Mouse (Mus musculus) embryonic facial prominence, embryonic 12.5 days (tissue): ENCODE data around the gene 4921536K21Rik. TPM values are rescaled to one million over a fixed set of nuclear protein-coding genes. Genes with fewer than 3 reads are reported as not detected.

Experiments
- ATAC-seq: fragments of 200-750 bp; cut with Nextera tagmentation; 2 replicates; pipeline ENCODE4 v1.8.0; 2017; ENCODE audit not compliant: insufficient number of reproducible peaks, insufficient read depth, low FRiP score, low TSS enrichment
- H3K27ac ChIP-seq: fragments of 300-500 bp; sonication (generic); 2 replicates; pipeline ENCODE4 v1.5.1; 2016; ENCODE audit warnings: mild to moderate bottlenecking
- H3K27me3 ChIP-seq: fragments of 300-500 bp; sonication (generic); 2 replicates; pipeline ENCODE4 v1.6.1; 2016; ENCODE audit warnings: mild to moderate bottlenecking, moderate library complexity
- H3K36me3 ChIP-seq: fragments of 300-500 bp; sonication (generic); 2 replicates; pipeline ENCODE4 v1.6.1; 2016; ENCODE audit warnings: mild to moderate bottlenecking
- H3K4me1 ChIP-seq: fragments of 300-500 bp; sonication (generic); 2 replicates; pipeline ENCODE4 v1.6.1; 2016
- H3K4me2 ChIP-seq: fragments of 300-500 bp; sonication (generic); replicated peaks from 2 replicates; pipeline ENCODE4 v1.6.1; 2016; ENCODE audit warnings: mild to moderate bottlenecking, moderate library complexity
- H3K4me3 ChIP-seq: fragments of 300-500 bp; sonication (generic); 2 replicates; pipeline ENCODE4 v1.5.1; 2016; ENCODE audit warnings: mild to moderate bottlenecking
- H3K9ac ChIP-seq: fragments of 300-500 bp; sonication (generic); 2 replicates; pipeline ENCODE4 v1.6.1; 2016; ENCODE audit warnings: mild to moderate bottlenecking, moderate library complexity
- H3K9me3 ChIP-seq: fragments of 300-500 bp; sonication (generic); 2 replicates; pipeline ENCODE4 v1.6.1; 2016; ENCODE audit warnings: mild to moderate bottlenecking, moderate library complexity
- WGBS: fragments of 180-500 bp; shearing (Covaris S2); methylation state at CpG from one replicate; pipeline ENCODE4 v1.1.7; 2016; 5-methylcytosine and 5-hydroxymethylcytosine counted together
- polyA plus RNA-seq: library from polyadenylated mRNA; unstranded; fragments of >200 nt; fragmentation: Nextera tagmentation; extraction: Ambion mirVana; gene quantifications from 2 replicates; pipeline ENCODE4 v1.2.1, GENCODE M21; 2016

The 4921536K21Rik gene
- polyA plus RNA-seq = 0.14 and 0.33 TPM in 2 replicates

DNA sequence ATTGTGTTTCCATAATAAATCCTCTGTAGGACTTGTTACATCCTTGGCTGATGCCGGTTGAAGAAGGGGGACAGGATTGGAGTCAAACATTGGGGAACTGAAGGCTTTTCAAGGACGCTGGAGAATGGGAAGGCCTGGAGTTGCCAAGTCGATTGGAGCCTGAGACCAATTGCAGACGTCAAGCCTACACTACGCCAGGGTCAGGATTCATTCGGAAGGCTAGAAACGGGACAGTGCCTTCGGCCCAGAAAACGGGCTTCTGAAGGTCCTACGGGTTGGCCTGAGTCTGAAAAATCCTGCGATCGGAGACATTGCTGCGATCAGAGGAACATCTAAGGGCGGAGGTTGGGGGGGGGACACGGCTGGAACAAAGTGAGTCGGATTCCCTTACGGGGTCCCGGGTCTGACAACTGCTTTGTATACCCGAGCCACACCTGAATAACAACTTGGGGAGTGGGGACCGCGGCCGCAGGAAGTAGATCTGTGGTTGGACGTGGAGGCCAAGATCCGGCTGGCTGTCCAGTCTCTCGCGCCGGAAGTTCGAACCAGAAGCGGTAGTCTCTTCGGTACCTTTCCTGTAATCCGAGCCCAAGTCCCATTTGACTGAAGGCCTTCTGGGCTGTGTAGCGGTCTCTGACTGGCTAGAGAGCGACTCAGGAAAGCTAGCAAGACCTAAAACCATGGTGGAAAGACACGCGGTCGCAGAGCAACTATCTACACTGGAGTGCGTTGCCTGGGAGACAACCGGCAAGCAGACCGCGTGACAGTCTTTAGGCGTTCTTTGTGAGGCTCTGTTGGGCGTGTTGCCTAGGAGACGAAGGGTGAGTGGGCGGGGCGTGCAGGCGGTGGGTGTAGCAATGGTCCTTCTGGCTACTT, at the start of gene 4921536K21Rik, which contains the start of gene Dusp18:
Gene 4921536K21Rik (minus strand): TSS at position 693 of the 876 bp plus-strand sequence.
Gene Dusp18 (plus strand): TSS at position 835 of the 876 bp plus-strand sequence.
- H3K9me3 ChIP-seq = no peaks in the 10 kb centered on the region
- ATAC-seq = peak; percentile 95
- H3K4me2 ChIP-seq = peak within 1 kb of the TSS; percentile 69
- no peaks in the 10 kb centered on the region for H3K4me1 ChIP-seq
- WGBS = 3% methylated on average over 46 of the region's 46 CpGs
- H3K27me3 ChIP-seq = no peaks in the 10 kb centered on the region
- H3K36me3 ChIP-seq = peaks cover 15% of the 10 kb centered on the region
- peak within 1 kb of the TSS; percentile 54 for H3K27ac ChIP-seq
- peak within 1 kb of the TSS; percentile 52 for H3K4me3 ChIP-seq
- H3K9ac ChIP-seq = peak within 1 kb of the TSS; percentile 44

DNA sequence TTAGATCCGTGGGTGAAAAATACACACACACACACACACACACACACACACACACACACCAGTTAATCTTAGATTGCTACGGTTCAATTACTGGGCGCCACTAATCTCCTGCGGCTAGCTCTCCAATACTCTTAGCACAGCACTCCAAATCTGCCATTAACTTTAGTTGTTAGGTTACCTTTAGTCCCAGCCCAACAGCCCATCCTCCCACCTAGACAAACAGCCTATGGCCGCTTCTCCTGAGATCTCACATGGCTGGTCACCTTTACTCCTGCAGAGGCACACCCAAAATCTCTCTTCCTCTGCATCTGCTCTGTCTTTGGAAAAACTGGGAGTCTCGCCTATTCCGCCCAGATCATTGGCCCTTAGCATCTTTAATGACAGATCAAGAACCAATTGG, 46.5 kb upstream of the 4921536K21Rik start:
- no peaks in the 10 kb centered on the region; the same call in 1 of the 2 replicates for H3K27me3 ChIP-seq
- no peak for ATAC-seq
- H3K9ac ChIP-seq = no peak overlapping the region
- no peak overlapping the region for H3K27ac ChIP-seq
- H3K9me3 ChIP-seq = no peaks in the 10 kb centered on the region
- H3K4me1 ChIP-seq = no peaks in the 10 kb centered on the region
- 87% methylated on average over 7 of the region's 7 CpGs for WGBS
- H3K4me2 ChIP-seq = no peak overlapping the region
- H3K36me3 ChIP-seq = no peaks in the 10 kb centered on the region
- H3K4me3 ChIP-seq = no peak overlapping the region

DNA sequence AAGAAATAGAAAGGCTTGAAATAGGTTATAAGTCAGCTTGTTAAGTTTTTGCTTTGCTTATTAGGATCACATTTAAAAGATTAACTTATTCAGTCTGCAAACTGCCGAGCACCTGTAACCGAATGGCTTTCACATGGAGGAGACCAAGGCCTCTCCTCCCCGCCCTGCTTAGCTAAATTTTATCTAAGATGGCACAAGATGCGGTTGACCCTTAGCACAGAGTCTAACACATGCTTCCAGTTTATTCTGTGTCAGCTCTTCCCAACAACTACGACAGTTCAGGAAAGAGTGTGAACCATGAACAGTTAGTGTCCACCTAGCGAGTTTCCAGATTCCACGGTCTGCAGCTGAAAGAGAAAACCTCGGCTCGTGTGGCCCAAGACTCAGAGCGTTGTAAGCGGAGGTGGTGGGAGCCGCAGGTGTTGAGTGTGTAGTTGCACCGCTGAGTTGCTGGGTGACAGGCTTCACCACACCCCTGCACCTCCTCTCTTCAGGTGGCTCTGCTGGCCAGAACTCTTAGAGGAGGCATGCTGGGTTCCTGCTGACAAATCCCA, 42.5 kb upstream of the 4921536K21Rik start:
- Histone ChIP-seq H3K27me3 (no peaks in the 10 kb centered on the region), H3K4me2 (no peak overlapping the region), H3K4me1 (no peaks in the 10 kb centered on the region), H3K9me3 (no peaks in the 10 kb centered on the region), H3K27ac (no peak overlapping the region), H3K9ac (no peak overlapping the region), H3K36me3 (no peaks in the 10 kb centered on the region), H3K4me3 (no peak overlapping the region)
- WGBS = 77% methylated on average over 13 of the region's 13 CpGs
- ATAC-seq = no peak

DNA sequence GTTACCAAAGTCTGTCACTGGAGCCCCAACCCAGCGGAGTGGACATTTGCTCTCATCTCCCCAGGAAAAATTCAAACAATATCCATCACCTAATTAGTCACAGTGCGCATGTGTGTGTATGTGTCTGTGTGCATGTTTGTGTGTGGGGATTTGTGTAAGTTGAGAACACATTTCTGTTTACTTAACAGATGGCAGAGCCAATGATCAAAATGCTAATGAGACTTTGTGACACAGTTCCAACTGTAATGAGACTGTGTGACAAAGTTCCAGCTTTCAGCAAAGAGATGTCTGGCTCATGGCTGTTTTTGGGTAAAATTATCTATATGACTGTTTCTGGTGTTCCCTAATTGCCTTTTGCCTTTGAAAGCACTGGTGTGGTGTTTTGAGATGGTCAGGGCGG, 41.4 kb upstream of the 4921536K21Rik start:
- Histone ChIP-seq H3K4me3 (no peak overlapping the region), H3K4me1 (peaks cover under 1% of the 10 kb centered on the region), H3K36me3 (no peaks in the 10 kb centered on the region), H3K27me3 (no peaks in the 10 kb centered on the region), H3K27ac (no peak overlapping the region), H3K4me2 (no peak overlapping the region), H3K9ac (no peak overlapping the region), H3K9me3 (no peaks in the 10 kb centered on the region)
- 86% methylated on average over 3 of the region's 3 CpGs for WGBS
- ATAC-seq = no peak

DNA sequence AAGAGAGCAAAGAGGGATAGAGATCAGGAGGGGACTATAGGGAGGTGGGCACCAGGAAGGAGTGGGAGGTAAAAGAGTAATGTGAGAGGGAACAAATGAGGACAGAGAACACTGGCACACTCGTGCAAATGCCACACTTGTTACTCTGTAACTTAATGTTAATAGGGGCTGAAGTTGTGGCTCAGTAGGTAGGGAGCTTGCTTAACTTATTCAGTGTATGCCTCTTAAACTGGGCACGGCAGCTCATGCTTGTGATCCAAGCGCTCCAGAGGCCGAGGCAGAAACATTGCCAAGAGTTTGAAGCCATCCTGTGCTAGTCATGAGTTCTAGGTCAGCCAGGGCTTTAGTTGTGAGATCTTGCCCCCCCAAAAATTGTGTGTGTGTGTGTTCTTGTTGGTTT, 40.2 kb upstream of the 4921536K21Rik start:
- no peak overlapping the region for H3K4me3 ChIP-seq
- H3K9ac ChIP-seq = no peak overlapping the region
- no peak for ATAC-seq
- no peak overlapping the region for H3K4me2 ChIP-seq
- 72% methylated on average over 4 of the region's 4 CpGs for WGBS
- no peaks in the 10 kb centered on the region for H3K9me3 ChIP-seq
- H3K4me1 ChIP-seq = peaks cover 5% of the 10 kb centered on the region
- H3K36me3 ChIP-seq = no peaks in the 10 kb centered on the region
- H3K27ac ChIP-seq = no peak overlapping the region
- H3K27me3 ChIP-seq = no peaks in the 10 kb centered on the region

DNA sequence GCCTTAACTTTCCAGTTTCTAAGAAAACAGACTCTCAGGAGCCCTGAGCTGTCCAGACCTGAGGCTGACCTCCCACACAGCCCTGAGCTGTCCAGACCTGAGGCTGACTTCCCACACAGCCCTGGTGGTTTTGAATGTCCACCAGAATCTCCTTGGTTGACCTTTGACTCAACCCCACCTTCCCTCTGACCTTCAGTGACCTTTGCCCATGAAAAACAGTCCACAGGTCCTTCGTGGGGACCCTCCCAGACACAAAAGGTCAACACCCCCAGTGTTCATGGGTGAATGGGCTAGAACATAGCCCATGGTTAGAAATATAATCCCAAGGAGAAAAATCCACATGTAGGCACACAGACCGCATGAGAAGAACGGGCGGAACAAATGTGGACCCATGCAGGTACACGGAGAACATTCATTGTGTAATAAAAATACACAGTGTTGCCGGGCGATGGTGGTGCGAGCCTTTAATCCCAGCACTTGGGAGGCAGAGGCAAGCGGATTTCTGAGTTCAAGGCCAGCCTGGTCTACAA, 38.9 kb upstream of the 4921536K21Rik start:
- H3K27ac ChIP-seq = no peak overlapping the region
- 85% methylated on average over 9 of the region's 9 CpGs for WGBS

DNA sequence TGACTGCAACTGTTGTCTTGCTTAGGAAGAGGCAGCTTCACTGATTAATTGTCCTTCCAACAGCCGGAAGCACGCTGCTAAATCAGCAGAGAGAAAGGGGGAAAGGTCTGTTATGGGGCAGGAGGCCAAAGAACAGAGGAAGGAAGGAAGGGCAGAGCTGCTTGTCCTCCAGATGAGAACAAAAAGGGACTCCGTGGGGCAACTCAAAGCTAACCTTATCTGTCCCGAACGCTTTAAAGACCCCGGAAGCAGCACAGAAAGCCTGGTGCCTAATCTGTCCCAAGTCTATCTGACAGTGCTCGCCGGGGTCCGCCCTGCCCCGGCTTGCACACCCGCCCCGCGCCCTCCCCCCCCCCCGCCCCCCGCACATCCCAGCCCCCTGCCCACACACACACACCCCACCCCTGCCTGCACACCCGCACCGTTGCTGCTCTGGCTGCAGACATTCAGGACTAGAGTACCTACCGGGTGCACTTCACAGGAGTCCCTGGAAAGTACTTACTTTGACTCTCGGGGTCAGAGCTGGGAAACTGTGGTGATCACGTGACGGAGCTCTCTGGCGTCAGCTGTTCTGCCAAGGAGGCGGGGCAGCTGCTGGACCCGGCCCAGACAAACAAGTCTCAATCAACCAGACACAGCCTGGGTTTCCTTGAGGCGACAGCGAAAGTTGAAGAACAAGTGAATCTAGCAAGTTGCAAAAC, 36.8 kb upstream of the 4921536K21Rik start, which contains the start of gene Tcn2:
Gene Tcn2 (minus strand): TSS at position 649 of the 701 bp plus-strand sequence.
- Histone ChIP-seq H3K4me2 (peak within 1 kb of the TSS; percentile 70), H3K9me3 (no peaks in the 10 kb centered on the region), H3K4me3 (peak within 1 kb of the TSS; percentile 57), H3K36me3 (no peaks in the 10 kb centered on the region), H3K4me1 (peaks cover 5% of the 10 kb centered on the region), H3K9ac (peak within 1 kb of the TSS; percentile 61), H3K27me3 (no peaks in the 10 kb centered on the region), H3K27ac (no peak within 1 kb of the TSS; the same call in 1 of the 2 replicates)
- ATAC-seq = peak; percentile 76
- WGBS = under 1% methylated on average over 25 of the region's 26 CpGs

More for the DNA sequence above, 38.9 kb upstream of the 4921536K21Rik start:
- Histone ChIP-seq H3K4me2 (no peak overlapping the region), H3K27me3 (no peaks in the 10 kb centered on the region), H3K9me3 (no peaks in the 10 kb centered on the region), H3K4me1 (peaks cover 5% of the 10 kb centered on the region), H3K9ac (no peak overlapping the region), H3K36me3 (no peaks in the 10 kb centered on the region), H3K4me3 (no peak overlapping the region)
- ATAC-seq = no peak

DNA sequence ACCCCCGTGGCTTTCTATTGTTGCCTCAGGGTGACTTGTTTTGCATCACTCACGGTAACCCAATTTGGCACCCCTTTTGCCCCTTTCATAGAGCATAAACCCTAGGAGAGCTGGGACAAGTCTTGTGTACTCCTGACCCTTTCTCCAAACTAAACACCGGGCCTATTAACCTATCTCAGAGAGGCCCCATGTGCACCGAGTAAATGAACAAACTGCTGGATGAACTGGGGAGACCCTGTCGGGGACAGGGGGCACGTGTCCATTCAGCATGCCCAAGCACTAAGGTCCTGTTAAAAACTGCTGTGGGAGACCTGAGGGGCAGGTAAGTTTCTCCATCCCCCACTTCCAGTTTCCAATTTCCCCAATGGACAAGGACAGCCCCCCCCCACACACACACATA, 36.0 kb upstream of the 4921536K21Rik start:
- H3K9ac ChIP-seq = peak overlapping the region; percentile 61
- H3K9me3 ChIP-seq = no peaks in the 10 kb centered on the region
- H3K27ac ChIP-seq = no peak overlapping the region
- H3K4me2 ChIP-seq = peak overlapping the region; percentile 70
- WGBS = 29% methylated on average over 6 of the region's 6 CpGs
- peaks cover 5% of the 10 kb centered on the region for H3K4me1 ChIP-seq
- H3K36me3 ChIP-seq = no peaks in the 10 kb centered on the region
- H3K4me3 ChIP-seq = peak overlapping the region; percentile 57
- no peak for ATAC-seq
- H3K27me3 ChIP-seq = no peaks in the 10 kb centered on the region

DNA sequence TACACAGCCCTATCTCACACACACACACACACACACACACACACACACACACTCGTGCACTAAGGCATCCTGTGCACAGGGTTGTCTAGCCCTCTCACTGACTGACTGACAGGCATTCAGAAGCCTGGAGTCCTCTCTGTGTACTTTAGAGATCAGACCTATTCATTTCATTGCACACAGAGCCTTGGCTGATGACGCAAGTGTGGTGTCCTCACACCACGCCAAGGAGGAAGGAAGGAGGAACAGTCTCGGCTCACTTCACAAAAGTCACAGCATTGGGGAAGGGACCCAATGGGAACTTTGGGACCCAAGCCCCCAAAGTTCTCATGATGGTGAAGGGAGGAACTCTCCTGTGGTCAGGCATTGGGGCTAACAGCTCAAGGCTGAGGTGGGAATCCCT, 35.1 kb upstream of the 4921536K21Rik start:
- H3K4me1 ChIP-seq = peaks cover 5% of the 10 kb centered on the region
- H3K27me3 ChIP-seq = no peaks in the 10 kb centered on the region
- no peak for ATAC-seq
- no peaks in the 10 kb centered on the region for H3K9me3 ChIP-seq
- no peak overlapping the region for H3K4me2 ChIP-seq
- no peaks in the 10 kb centered on the region for H3K36me3 ChIP-seq
- 83% methylated on average over 4 of the region's 4 CpGs for whole genome bisulfite sequencing
- H3K27ac ChIP-seq = no peak overlapping the region
- H3K4me3 ChIP-seq = no peak overlapping the region
- H3K9ac ChIP-seq = no peak overlapping the region

DNA sequence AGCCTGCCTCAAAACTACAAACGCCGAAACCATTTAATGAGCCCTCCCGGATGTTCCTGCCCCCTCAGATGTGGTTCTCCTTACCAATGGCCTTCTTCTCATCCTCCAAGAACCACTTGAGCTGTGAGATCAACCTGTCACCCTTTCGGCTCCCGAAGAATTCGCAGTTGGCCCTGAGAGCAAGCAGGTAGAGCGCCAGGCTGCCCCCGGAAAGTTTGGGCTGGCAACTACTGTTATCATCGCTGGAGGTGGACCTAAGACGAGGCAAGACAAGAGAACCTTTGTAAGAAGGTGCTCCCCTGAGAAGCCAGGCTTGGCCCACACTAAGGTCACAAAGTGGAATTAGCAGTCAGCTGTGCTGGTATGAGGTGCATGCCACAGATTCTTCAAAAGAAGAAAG, 31.0 kb upstream of the 4921536K21Rik start:
- H3K4me1 ChIP-seq = peaks cover under 1% of the 10 kb centered on the region
- H3K4me3 ChIP-seq = no peak overlapping the region
- no peaks in the 10 kb centered on the region for H3K9me3 ChIP-seq
- H3K27ac ChIP-seq = no peak overlapping the region
- H3K27me3 ChIP-seq = no peaks in the 10 kb centered on the region
- no peak for ATAC-seq
- WGBS = 87% methylated on average over 10 of the region's 10 CpGs
- H3K9ac ChIP-seq = no peak overlapping the region
- no peak overlapping the region for H3K4me2 ChIP-seq
- H3K36me3 ChIP-seq = peaks cover 14% of the 10 kb centered on the region; the same call in 1 of the 2 replicates

DNA sequence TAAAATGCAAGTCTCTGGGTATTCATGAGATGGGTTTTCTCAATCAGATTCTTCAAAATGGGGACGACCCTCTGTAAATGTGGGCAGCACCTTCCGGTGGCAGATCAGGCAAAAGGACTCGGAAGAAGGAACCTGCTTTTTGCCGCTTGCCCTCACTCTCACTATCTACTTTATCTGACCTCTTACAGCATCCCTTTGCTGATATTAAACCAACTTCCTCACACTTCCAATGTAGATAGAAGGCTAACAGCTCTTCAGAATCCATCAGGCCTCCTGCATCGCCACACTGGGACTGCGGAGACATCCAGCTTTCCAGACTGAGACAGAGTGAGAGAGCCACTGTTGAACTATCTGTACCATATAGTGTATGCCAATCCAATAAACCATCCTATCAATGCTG, 27.8 kb upstream of the 4921536K21Rik start:
- Histone ChIP-seq H3K9me3 (no peaks in the 10 kb centered on the region), H3K4me3 (no peak overlapping the region), H3K27ac (no peak overlapping the region), H3K36me3 (peaks cover 14% of the 10 kb centered on the region; the same call in 1 of the 2 replicates), H3K4me1 (no peaks in the 10 kb centered on the region), H3K27me3 (no peaks in the 10 kb centered on the region), H3K9ac (no peak overlapping the region), H3K4me2 (no peak overlapping the region)
- 96% methylated on average over 6 of the region's 6 CpGs for WGBS
- no peak for ATAC-seq
